Mouse (Mus musculus) cerebellum, adult 2 months (tissue): ENCODE measurements around the gene Prpf19. TPM values are rescaled to one million over a fixed set of nuclear protein-coding genes. Genes with fewer than 3 reads are reported as not detected.

Source experiments
- DNase-seq, 2 experiments: peaks; one replicate each; pipeline ENCODE4 v3.0.0; 2021
- H3K27ac ChIP-seq: fragments of 200-500 bp; 2 replicates; pipeline ENCODE4 v1.5.1; 2012; ENCODE audit warnings: low read length, control low read depth, inconsistent platforms; ENCODE audit not compliant: insufficient read depth
- H3K27me3 ChIP-seq: fragments of 200-500 bp; 2 replicates; pipeline ENCODE4 v1.6.1; 2012; ENCODE audit warnings: inconsistent platforms, mild to moderate bottlenecking, low read length, moderate library complexity; ENCODE audit not compliant: control insufficient read depth, insufficient read depth
- H3K4me1 ChIP-seq: fragments of 200-500 bp; 2 replicates; pipeline ENCODE4 v1.6.1; 2011; ENCODE audit warnings: low read length; ENCODE audit not compliant: control insufficient read depth, insufficient read depth
- H3K4me3 ChIP-seq: fragments of 200-500 bp; replicated peaks from 2 replicates; pipeline ENCODE3; 2011; ENCODE audit warnings: mild to moderate bottlenecking, low read depth, low read length, control low read depth; ENCODE audit not compliant: insufficient read depth
- CTCF ChIP-seq: fragments of 200-500 bp; IDR thresholded peaks from 2 replicates; pipeline ENCODE4 v1.5.1; 2011; ENCODE audit warnings: low read depth, mild to moderate bottlenecking, control low read depth, low read length, moderate library complexity, borderline replicate concordance; ENCODE audit not compliant: insufficient read depth
- POLR2A ChIP-seq: fragments of 200-500 bp; IDR thresholded peaks from 2 replicates; pipeline ENCODE4 v1.6.1; 2011; ENCODE audit warnings: low read length, control low read depth, borderline replicate concordance; ENCODE audit not compliant: insufficient read depth
- WGBS: fragments of 180-500 bp; shearing (Covaris S2); methylation state at CpG from one replicate; pipeline ENCODE4 v1.1.7; 2018; 5-methylcytosine and 5-hydroxymethylcytosine counted together
- polyA plus RNA-seq: library from polyadenylated mRNA; depleted of rRNA; stranded (reverse); fragments of >200 nt; gene quantifications from 2 replicates; pipeline ENCODE4 v1.2.3, GENCODE M21; 2012

Gene Prpf19
- polyA plus RNA-seq, 1 experiment: 278 TPM

GRCm38 (mm10) chr19:10867946-10868622 is 26.9 kb upstream of the Prpf19 start:
- 2% methylated on average over 5 of the region's 5 CpGs for WGBS
- DNase-seq: peak in 1 of 2 experiments; percentile 56
- no peaks in the 10 kb centered on the region for H3K27me3 ChIP-seq

GRCm38 (mm10) chr19:10868623-10869141 is 26.3 kb upstream of the Prpf19 start:
- peak overlapping the region; percentile 99 for H3K4me3 ChIP-seq
- H3K27ac ChIP-seq: peak overlapping the region; percentile 91
- peaks cover 40% of the 10 kb centered on the region for H3K4me1 ChIP-seq
- WGBS: under 1% methylated on average over 17 of the region's 17 CpGs
- no peaks in the 10 kb centered on the region for H3K27me3 ChIP-seq
- peak; percentile 53 to 71 for DNase-seq
- TF ChIP-seq POLR2A (no peak), CTCF (no peak)

More at GRCm38 (mm10) chr19:10867946-10868622, 26.9 kb upstream of the Prpf19 start:
- H3K4me1 ChIP-seq: peaks cover 46% of the 10 kb centered on the region
- H3K4me3 ChIP-seq: peak overlapping the region; percentile 99
- H3K27ac ChIP-seq: peak overlapping the region; percentile 91
- TF ChIP-seq CTCF (no peak), POLR2A (no peak)

GRCm38 (mm10) chr19:10869241-10869885 is 25.7 kb upstream of the Prpf19 start:
- H3K27me3 ChIP-seq: no peaks in the 10 kb centered on the region
- under 1% methylated on average over 43 of the region's 43 CpGs for WGBS
- no peak for TF ChIP-seq CTCF
- peak; percentile 97 for TF ChIP-seq POLR2A
- H3K27ac ChIP-seq: peak overlapping the region; percentile 91
- peaks cover 42% of the 10 kb centered on the region for H3K4me1 ChIP-seq
- peak overlapping the region; percentile 99 for H3K4me3 ChIP-seq
- DNase-seq: peak; percentile 93 to 94

- peak in 1 of 2 experiments; percentile 84 for DNase-seq
- H3K27me3 ChIP-seq: no peaks in the 10 kb centered on the region
- TF ChIP-seq CTCF: peak; percentile 26; the same call in 1 of the 2 replicates
- TF ChIP-seq POLR2A: no peak; the same call in 1 of the 2 replicates
- peak within 1 kb of the TSS; percentile 99 for H3K4me3 ChIP-seq
- 1% methylated on average over 8 of the region's 8 CpGs for WGBS
- H3K27ac ChIP-seq: peak within 1 kb of the TSS; percentile 91
- peaks cover 38% of the 10 kb centered on the region for H3K4me1 ChIP-seq
Observed at GRCm38 (mm10) chr19:10869886-10870527, 25.0 kb upstream of the Prpf19 start, which contains the start of gene Tmem132a. Gene Tmem132a (minus strand): TSS chr19:10869940.

DNA sequence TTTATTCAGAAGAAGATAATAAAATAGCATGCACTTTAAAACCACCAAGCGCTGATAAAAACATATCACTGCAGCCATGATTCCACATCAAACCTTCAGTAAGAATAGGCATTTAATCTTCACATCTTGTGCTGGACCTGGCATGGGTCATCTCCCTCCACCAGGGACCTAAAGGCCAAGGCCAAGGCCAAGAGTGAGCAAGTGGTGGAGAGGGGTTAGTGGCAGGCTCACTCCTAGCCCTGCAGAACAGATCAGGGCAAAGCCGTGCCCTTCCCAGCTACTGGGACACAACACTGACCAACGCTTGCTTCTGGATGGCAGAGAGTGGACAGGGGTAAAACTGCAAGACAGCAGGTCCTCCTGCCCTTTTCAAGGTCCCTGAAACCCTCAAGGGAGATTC is 24.4 kb upstream of the Prpf19 start:
- no peak for TF ChIP-seq POLR2A
- TF ChIP-seq CTCF: no peak
- WGBS: 54% methylated on average over 3 of the region's 3 CpGs
- H3K27ac ChIP-seq: peak overlapping the region; percentile 58
- H3K4me3 ChIP-seq: peak overlapping the region; percentile 14
- H3K4me1 ChIP-seq: peaks cover 36% of the 10 kb centered on the region
- H3K27me3 ChIP-seq: no peaks in the 10 kb centered on the region
- DNase-seq: peak in 1 of 2 experiments; percentile 45

DNA sequence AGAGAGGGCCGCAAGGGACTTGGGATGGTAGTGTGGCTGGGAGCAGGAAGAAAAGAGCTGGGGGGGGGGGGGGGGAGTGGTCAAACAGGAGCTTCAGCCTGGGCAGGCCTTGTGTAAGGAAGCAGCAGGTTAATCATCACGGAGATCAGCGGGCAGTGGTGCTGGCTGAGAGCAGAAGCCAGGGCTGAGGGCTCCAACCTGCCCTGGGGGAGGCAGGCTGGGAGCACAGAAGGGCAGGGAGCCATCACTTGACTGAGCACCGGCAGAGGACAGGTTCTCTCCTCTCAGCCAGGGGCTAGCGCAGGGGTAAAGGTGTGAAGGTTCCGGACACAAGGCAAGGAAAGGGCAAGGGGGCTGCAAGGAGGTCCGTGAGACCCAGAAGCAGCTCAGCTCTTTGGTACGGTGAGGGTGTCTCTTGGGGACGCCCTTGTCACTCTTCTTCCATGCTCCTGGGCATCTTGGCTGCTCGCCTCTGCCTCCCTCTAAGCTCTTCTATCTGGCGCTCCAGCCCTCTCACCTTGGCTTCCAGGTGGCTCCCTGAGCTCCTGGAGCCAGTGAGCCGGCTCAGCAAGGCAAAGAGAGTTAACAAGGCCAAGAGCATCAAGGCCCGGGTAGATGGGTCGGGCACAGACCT is 23.6 kb upstream of the Prpf19 start:
- H3K27me3 ChIP-seq: no peaks in the 10 kb centered on the region
- H3K4me3 ChIP-seq: no peak overlapping the region
- peak; percentile 66 to 69 for DNase-seq
- 19% methylated on average over 14 of the region's 14 CpGs for WGBS
- TF ChIP-seq POLR2A: no peak
- TF ChIP-seq CTCF: no peak
- peak overlapping the region; percentile 58 for H3K27ac ChIP-seq
- peaks cover 36% of the 10 kb centered on the region for H3K4me1 ChIP-seq

DNA sequence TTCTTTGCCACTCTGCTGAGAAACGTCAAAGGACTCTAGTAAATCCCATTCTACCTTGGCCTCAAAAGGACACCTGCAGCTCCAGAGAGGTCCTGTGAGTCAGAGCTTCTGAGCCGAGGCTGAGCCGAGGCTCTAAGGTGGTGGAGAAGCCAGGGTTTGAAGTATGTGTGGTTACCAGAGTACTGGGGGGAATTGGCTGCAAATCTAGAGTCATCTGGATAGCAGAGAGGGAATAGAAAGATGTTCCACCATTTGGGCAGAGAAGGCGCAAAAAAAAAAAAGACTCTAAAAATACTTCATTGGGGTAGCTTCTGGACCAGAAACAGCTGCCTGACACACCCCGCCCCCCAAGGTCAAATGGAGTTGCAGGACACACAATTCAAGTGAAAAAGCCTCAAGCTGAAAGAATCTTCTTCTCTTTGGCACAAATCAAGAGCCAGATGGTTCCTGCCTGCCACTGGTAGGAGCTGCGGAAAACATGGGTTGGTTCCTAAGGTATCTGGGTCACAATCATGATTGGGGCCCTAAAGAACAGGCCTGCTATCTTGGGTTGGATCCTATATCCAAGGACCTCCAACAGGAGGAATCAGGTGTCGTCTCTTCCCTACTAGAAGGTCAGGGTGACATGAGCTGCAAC is 16.7 kb upstream of the Prpf19 start:
- H3K27me3 ChIP-seq: no peaks in the 10 kb centered on the region
- TF ChIP-seq POLR2A (no peak), CTCF (no peak)
- peaks cover 35% of the 10 kb centered on the region for H3K4me1 ChIP-seq
- peak overlapping the region; percentile 89 for H3K27ac ChIP-seq
- DNase-seq: peak; percentile 79 to 90
- H3K4me3 ChIP-seq: peak overlapping the region; percentile 11
- 10% methylated on average over 7 of the region's 7 CpGs for WGBS
